Mouse (Mus musculus): ENCODE results near the gene R3hdm2. TPM values are rescaled to one million over a fixed set of nuclear protein-coding genes. Genes with fewer than 3 reads are reported as not detected.

Gene R3hdm2
- 21.1 and 23.9 TPM in 2 replicates for polyA plus RNA-seq (2015; fragmentation: Nextera tagmentation; extraction: Ambion mirVana)

DNA sequence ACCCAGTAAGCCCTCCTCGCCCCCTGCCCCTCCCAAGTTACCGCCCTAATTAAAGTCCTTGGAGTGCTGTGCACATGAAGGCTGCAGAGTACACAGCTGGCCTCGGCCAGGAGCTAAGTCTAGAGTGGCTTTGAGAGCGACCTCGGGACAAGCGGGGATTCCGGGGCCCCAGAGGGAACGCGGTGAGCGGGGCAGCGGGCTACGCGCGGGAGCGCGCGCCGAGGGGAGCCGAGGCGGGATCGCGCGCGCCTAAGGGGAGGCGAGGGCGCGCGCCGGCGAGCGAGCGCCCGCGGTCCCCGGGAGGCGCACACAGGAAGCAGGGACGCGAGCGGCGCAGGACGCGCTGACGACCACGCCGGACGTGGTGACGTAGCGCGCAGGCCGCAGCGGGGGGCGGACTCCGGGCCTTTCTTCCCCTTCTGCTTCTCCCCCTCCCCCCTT lies at the start of gene R3hdm2:
TSS of gene R3hdm2 (plus strand) at position 77 of the 441 bp plus-strand sequence.
- peak within 1 kb of the TSS; percentile 97 for H3K27ac ChIP-seq (ENCODE audit: low read length)
- peak within 1 kb of the TSS; percentile 72 for H3K4me2 ChIP-seq (replicated peaks; ENCODE audit: low read depth, low read length)
- peak within 1 kb of the TSS; percentile 66 for H3K4me3 ChIP-seq (ENCODE audit: low read depth, low read length)
- H3K36me3 ChIP-seq (ENCODE audit: insufficient read depth, low read length): no peaks in the 10 kb centered on the region
- DNase-seq (ENCODE audit: low spot score) (peak; percentile 97), ATAC-seq (peak; percentile 98)
- WGBS: 0% methylated on average over 36 of the region's 53 CpGs
- TF ChIP-seq CTCF (IDR thresholded peaks at IDR 0.05) (no peak), EP300 (IDR thresholded peaks at IDR 0.05) (no peak)
- H3K27me3 ChIP-seq (replicated peaks; ENCODE audit: insufficient read depth, low read length): no peaks in the 10 kb centered on the region
- H3K9ac ChIP-seq (replicated peaks; ENCODE audit: low read depth): peak within 1 kb of the TSS; percentile 90
- H3K9me3 ChIP-seq (ENCODE audit: low read length): no peaks in the 10 kb centered on the region
- no peaks in the 10 kb centered on the region for H3K4me1 ChIP-seq (ENCODE audit: insufficient read depth, low read depth, low read length)

DNA sequence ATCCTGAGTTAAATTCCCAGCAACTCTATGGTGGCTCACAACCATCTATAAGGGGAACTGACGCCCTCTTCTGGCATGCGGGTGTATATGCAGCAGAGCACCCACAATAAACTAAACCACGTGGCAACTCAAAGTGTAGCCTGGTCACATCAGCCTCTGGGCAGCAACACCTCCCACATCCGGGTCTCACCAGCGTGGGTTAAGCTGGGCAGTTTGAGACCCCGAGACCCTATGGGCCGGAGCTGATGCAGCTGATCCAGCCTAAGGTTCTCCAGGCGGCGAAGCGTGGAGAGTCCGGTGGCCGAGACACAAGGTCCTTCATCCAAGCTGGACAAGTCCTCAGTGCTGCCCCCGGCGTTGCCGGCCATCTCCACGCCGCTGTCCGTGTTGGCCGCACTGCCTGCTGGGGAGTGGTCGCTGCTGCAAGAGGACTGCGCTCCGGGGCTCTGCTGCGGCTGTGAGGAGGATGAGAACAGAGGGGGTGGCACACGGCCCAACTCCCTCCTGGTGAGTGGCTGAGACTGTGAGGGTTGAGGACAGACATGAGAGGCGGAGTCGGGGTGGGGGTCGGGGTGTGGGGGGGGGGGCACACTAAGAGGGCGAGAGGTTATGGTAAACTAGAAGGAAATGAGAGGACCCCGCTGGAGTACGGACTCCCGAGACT lies 47.8 kb upstream of the R3hdm2 start:
- ATAC-seq (no peak), DNase-seq (ENCODE audit: low spot score) (peak; percentile 35)
- H3K9me3 ChIP-seq (ENCODE audit: low read length): no peaks in the 10 kb centered on the region
- TF ChIP-seq EP300 (IDR thresholded peaks at IDR 0.05): no peak
- TF ChIP-seq CTCF (IDR thresholded peaks at IDR 0.05): peak; percentile 36; the same call in 1 of the 2 replicates
- peaks cover 20% of the 10 kb centered on the region; the same call in 1 of the 2 replicates for H3K27me3 ChIP-seq (replicated peaks; ENCODE audit: insufficient read depth, low read length)
- 54% methylated on average over 31 of the region's 31 CpGs for WGBS
- H3K4me2 ChIP-seq (replicated peaks; ENCODE audit: low read depth, low read length): no peak overlapping the region
- no peak overlapping the region for H3K4me3 ChIP-seq (ENCODE audit: low read depth, low read length)
- H3K9ac ChIP-seq (replicated peaks; ENCODE audit: low read depth): no peak overlapping the region
- H3K27ac ChIP-seq (ENCODE audit: low read length): no peak overlapping the region
- H3K4me1 ChIP-seq (ENCODE audit: insufficient read depth, low read depth, low read length): no peaks in the 10 kb centered on the region
- no peaks in the 10 kb centered on the region for H3K36me3 ChIP-seq (ENCODE audit: insufficient read depth, low read length)

DNA sequence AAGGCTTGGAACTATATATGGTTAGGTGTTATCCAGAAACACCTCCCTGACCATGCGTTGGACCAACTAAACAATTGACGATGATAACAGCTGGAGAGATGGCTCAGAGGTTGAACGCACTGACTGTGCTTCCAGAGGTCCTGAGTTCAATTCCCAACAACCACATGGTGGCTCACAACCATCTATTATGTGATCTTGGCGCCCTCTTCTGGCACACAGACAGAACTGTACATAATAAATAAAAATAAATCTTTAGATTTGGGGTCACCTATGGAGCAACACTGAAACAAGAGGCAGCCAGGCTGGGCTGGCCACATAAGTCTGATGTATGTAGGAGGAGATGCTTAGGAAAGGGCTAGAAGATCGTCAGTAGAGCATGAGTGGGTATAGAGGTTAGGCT lies 47.0 kb upstream of the R3hdm2 start:
- DNase-seq (ENCODE audit: low spot score) (no peak), ATAC-seq (no peak)
- Histone ChIP-seq H3K4me2 (replicated peaks; ENCODE audit: low read depth, low read length) (no peak overlapping the region), H3K27ac (ENCODE audit: low read length) (no peak overlapping the region), H3K27me3 (replicated peaks; ENCODE audit: insufficient read depth, low read length) (peaks cover 14% of the 10 kb centered on the region; the same call in 1 of the 2 replicates), H3K9ac (replicated peaks; ENCODE audit: low read depth) (no peak overlapping the region), H3K4me3 (ENCODE audit: low read depth, low read length) (no peak overlapping the region), H3K4me1 (ENCODE audit: insufficient read depth, low read depth, low read length) (no peaks in the 10 kb centered on the region), H3K36me3 (ENCODE audit: insufficient read depth, low read length) (no peaks in the 10 kb centered on the region), H3K9me3 (ENCODE audit: low read length) (no peaks in the 10 kb centered on the region)
- 67% methylated on average over 5 of the region's 5 CpGs for WGBS
- TF ChIP-seq CTCF (IDR thresholded peaks at IDR 0.05): peak; percentile 47
- no peak for TF ChIP-seq EP300 (IDR thresholded peaks at IDR 0.05)

DNA sequence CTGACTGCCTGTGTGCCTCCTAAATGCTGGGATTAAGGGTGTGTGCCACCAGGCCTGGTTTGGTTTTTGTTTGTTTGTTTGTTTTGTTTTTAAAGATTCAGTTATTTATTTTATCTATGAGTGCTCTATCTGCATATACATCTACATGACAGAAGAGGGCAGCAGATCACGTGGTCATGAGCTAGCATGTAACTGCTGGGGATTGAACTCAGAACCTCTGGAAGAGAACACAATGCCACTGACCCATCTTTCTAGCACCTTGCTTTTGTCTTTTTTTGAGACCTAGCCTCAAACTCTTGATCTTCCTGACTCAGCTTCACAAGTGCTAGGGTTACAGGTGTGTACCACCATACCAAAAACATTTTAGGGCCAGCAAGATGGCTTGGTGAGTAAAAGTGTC lies 44.9 kb upstream of the R3hdm2 start:
- no peaks in the 10 kb centered on the region for H3K9me3 ChIP-seq (ENCODE audit: low read length)
- no peak for DNase-seq (ENCODE audit: low spot score)
- peaks cover 14% of the 10 kb centered on the region; the same call in 1 of the 2 replicates for H3K27me3 ChIP-seq (replicated peaks; ENCODE audit: insufficient read depth, low read length)
- whole genome bisulfite sequencing: 58% methylated on average over 1 of the region's 1 CpGs
- H3K4me1 ChIP-seq (ENCODE audit: insufficient read depth, low read depth, low read length): peaks cover 4% of the 10 kb centered on the region
- no peaks in the 10 kb centered on the region for H3K36me3 ChIP-seq (ENCODE audit: insufficient read depth, low read length)
- H3K27ac ChIP-seq (ENCODE audit: low read length): no peak overlapping the region
- H3K4me2 ChIP-seq (replicated peaks; ENCODE audit: low read depth, low read length): no peak overlapping the region
- no peak overlapping the region for H3K4me3 ChIP-seq (ENCODE audit: low read depth, low read length)
- no peak for ATAC-seq
- TF ChIP-seq EP300 (IDR thresholded peaks at IDR 0.05) (no peak), CTCF (IDR thresholded peaks at IDR 0.05) (no peak)
- H3K9ac ChIP-seq (replicated peaks; ENCODE audit: low read depth): no peak overlapping the region

DNA sequence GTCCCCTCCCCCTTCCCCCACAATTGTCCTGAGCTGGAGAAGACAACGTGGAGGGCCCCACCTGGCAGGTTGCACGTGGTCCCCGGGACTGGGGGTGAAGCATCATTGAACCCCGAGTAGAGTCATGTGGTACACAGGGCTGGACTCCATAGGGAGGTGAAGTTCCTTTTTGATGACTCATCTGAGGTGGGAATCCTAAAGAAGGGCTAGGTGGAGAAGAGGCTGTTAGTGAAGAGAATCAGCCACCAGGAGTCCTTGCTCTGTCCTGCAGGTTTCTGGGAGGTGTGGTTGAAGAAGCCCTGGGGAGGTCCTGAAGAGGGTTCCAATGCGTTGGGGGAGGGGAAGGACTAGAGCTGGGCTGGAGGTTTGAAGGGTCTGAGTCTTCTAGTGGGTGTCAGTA lies 43.2 kb upstream of the R3hdm2 start:
- Histone ChIP-seq H3K4me3 (ENCODE audit: low read depth, low read length) (no peak overlapping the region), H3K36me3 (ENCODE audit: insufficient read depth, low read length) (no peaks in the 10 kb centered on the region), H3K9ac (replicated peaks; ENCODE audit: low read depth) (no peak overlapping the region), H3K4me1 (ENCODE audit: insufficient read depth, low read depth, low read length) (peaks cover 8% of the 10 kb centered on the region), H3K9me3 (ENCODE audit: low read length) (no peaks in the 10 kb centered on the region), H3K27ac (ENCODE audit: low read length) (no peak overlapping the region), H3K27me3 (replicated peaks; ENCODE audit: insufficient read depth, low read length) (peaks cover 4% of the 10 kb centered on the region; the same call in 1 of the 2 replicates), H3K4me2 (replicated peaks; ENCODE audit: low read depth, low read length) (no peak overlapping the region)
- TF ChIP-seq CTCF (IDR thresholded peaks at IDR 0.05): no peak
- TF ChIP-seq EP300 (IDR thresholded peaks at IDR 0.05): no peak
- no peak for ATAC-seq
- 51% methylated on average over 5 of the region's 5 CpGs for WGBS
- DNase-seq (ENCODE audit: low spot score): no peak

DNA sequence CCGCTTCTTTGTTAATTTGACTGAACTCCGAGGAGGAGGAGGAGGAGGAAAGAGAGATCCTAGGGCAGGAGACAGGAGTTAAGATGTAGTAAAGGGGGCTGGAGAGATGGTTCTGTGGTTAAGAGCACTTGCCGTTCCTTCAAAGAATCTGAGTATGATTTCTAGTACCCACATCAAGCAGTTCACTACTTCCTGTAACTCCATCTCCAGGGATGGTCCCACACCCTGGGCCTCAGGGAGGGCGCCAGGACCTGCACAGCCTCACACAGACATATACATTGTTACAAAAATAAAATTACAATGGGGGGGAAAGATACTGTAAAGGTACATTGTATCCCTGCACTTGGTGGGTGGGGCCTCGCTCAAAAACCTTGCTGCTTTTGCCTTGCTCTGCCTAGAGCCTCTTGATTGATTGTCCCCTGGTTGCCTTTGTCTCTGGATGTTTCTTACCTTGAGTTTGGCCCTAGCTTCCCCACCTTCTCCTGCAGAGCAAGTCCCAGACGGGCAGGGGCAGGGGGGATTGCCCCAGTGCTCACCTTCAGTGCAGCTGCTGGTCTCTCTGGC lies 42.5 kb upstream of the R3hdm2 start:
- DNase-seq (ENCODE audit: low spot score): no peak
- Histone ChIP-seq H3K9me3 (ENCODE audit: low read length) (no peaks in the 10 kb centered on the region), H3K36me3 (ENCODE audit: insufficient read depth, low read length) (no peaks in the 10 kb centered on the region), H3K4me1 (ENCODE audit: insufficient read depth, low read depth, low read length) (peaks cover 8% of the 10 kb centered on the region), H3K27me3 (replicated peaks; ENCODE audit: insufficient read depth, low read length) (no peaks in the 10 kb centered on the region; the same call in 1 of the 2 replicates), H3K4me3 (ENCODE audit: low read depth, low read length) (no peak overlapping the region), H3K4me2 (replicated peaks; ENCODE audit: low read depth, low read length) (no peak overlapping the region), H3K27ac (ENCODE audit: low read length) (no peak overlapping the region), H3K9ac (replicated peaks; ENCODE audit: low read depth) (no peak overlapping the region)
- 69% methylated on average over 6 of the region's 6 CpGs for WGBS
- TF ChIP-seq CTCF (IDR thresholded peaks at IDR 0.05) (no peak), EP300 (IDR thresholded peaks at IDR 0.05) (no peak)
- no peak for ATAC-seq
